Mouse (Mus musculus) heart, postnatal 0 days (tissue): ENCODE measurements around the gene Pidd1.

ENCODE experiments used
- CTCF ChIP-seq: IDR thresholded peaks from 2 replicates; pipeline ENCODE4 v1.5.1; 2016; ENCODE audit warnings: antibody characterized with exemption, control low read depth, low read depth
- EP300 ChIP-seq: IDR thresholded peaks from 2 replicates; pipeline ENCODE4 v1.6.1; 2016; ENCODE audit warnings: antibody characterized with exemption, low read depth

GRCm38 (mm10) chr7:141487141-141487540 lies 43.3 kb upstream of the Pidd1 start:
- TF ChIP-seq CTCF (no peak), EP300 (no peak)
